In genomic region chr10:20185806-20186205, GRCm38 (mm10) we compare ENCODE assay signal across 15 mouse cellular contexts.
"Had no signal": no experiment of that assay in that cellular context is flagged by ENCODE, and none has a peak within 500 bp of the region (broad histone marks: within the 10 kb centered on the region; RNA-seq: fewer than 3 reads in every experiment).

No protein-coding gene starts in this region.

- H3K4me2 ChIP-seq: lung, embryonic 15.5 days; midbrain, embryonic 11.5 days; midbrain, embryonic 13.5 days; midbrain, embryonic 15.5 days; neural tube, embryonic 12.5 days had no signal

- H3K9ac ChIP-seq: lung, embryonic 15.5 days; midbrain, embryonic 13.5 days; midbrain, embryonic 15.5 days; neural tube, embryonic 12.5 days had no signal

- H3K27ac ChIP-seq: lung, embryonic 15.5 days; macrophage; midbrain, embryonic 13.5 days; midbrain, embryonic 15.5 days; neural tube, embryonic 12.5 days had no signal

- H3K4me3 ChIP-seq: lung, embryonic 15.5 days; megakaryocyte, embryonic 14.5 days; midbrain, embryonic 13.5 days; midbrain, embryonic 15.5 days; neural tube, embryonic 12.5 days had no signal

- DNase-seq: lung, adult 2 months; lung, postnatal 14 days; lung, postnatal 36 days; right cerebral cortex, postnatal 14 days; spleen, adult 18-20 months; thymus, adult 18-20 months; thymus, postnatal 14 days; thymus, postnatal 36 days had no signal

- ATAC-seq: midbrain, embryonic 13.5 days; midbrain, embryonic 15.5 days had no signal

- H3K4me1 ChIP-seq: neural tube, embryonic 12.5 days had no signal

- H3K9me3 ChIP-seq: lung, embryonic 15.5 days; megakaryocyte, embryonic 14.5 days; midbrain, embryonic 13.5 days; midbrain, embryonic 15.5 days; neural tube, embryonic 12.5 days had no signal

- H3K36me3 ChIP-seq: lung, embryonic 15.5 days; midbrain, embryonic 13.5 days; midbrain, embryonic 15.5 days; neural tube, embryonic 12.5 days had no signal

- H3K27me3 ChIP-seq: lung, embryonic 15.5 days; megakaryocyte, embryonic 14.5 days; midbrain, embryonic 13.5 days; midbrain, embryonic 15.5 days; neural tube, embryonic 12.5 days had no signal
